Mouse (Mus musculus) thymus, postnatal 4 days (tissue): ENCODE measurements around the gene Rab3gap1.
A peak's percentile ranks its signal among the peaks of the same experiment; 100 is the strongest.

ENCODE experiments used
- DNase-seq: peaks from one replicate; pipeline ENCODE4 v3.0.0; 2021

Gene Rab3gap1

GRCm38 (mm10) chr1:127983274-127983993 is 114.9 kb downstream of the Rab3gap1 start:
- no peak for DNase-seq

- no peak for DNase-seq
These were observed 116.8 kb downstream of the Rab3gap1 start for GRCm38 (mm10) chr1:127985391-127985790.

- DNase-seq = no peak
These were observed 119.7 kb downstream of the Rab3gap1 start for GRCm38 (mm10) chr1:127988246-127988645.

- no peak for DNase-seq
These were observed 120.8 kb downstream of the Rab3gap1 start for GRCm38 (mm10) chr1:127989387-127989786.

GRCm38 (mm10) chr1:127989876-127990731 is 121.5 kb downstream of the Rab3gap1 start:
- DNase-seq = peak; percentile 32
